Mouse (Mus musculus): ENCODE data around the gene Klhl8. TPM values are rescaled to one million over a fixed set of nuclear protein-coding genes. Genes with fewer than 3 reads are reported as not detected.
A peak's percentile ranks its signal among the peaks of the same experiment; 100 is the strongest.

Klhl8 gene
- polyA plus RNA-seq, 1 experiment = 0.84 TPM

- 87% methylated on average over 1 of the region's 1 CpGs for WGBS
- no peak overlapping the region for H3K27ac ChIP-seq (ENCODE audit: insufficient read depth, low read depth, low read length)
- H3K4me1 ChIP-seq (ENCODE audit: control insufficient read depth, insufficient read depth, insufficient read length, low read length) = peaks cover 20% of the 10 kb centered on the region
- H3K4me3 ChIP-seq (ENCODE audit: low read depth, low read length) = no peak overlapping the region
- H3K36me3 ChIP-seq (ENCODE audit: control insufficient read depth, insufficient read depth, low read length) = peaks cover 18% of the 10 kb centered on the region
- H3K27me3 ChIP-seq (ENCODE audit: control insufficient read depth, insufficient read depth, low read length) = no peaks in the 10 kb centered on the region
- TF ChIP-seq POLR2A (IDR thresholded peaks at IDR 0.05; ENCODE audit: low read depth, low read length) (no peak), CTCF (IDR thresholded peaks at IDR 0.05; ENCODE audit: extremely low read depth, insufficient read length, insufficient replicate concordance, low read depth, low read length) (no peak)
Observed at GRCm38 (mm10) chr5:103819674-103820073, 91.4 kb downstream of the Klhl8 start.

GRCm38 (mm10) chr5:103818602-103819001, 92.5 kb downstream of the Klhl8 start:
- TF ChIP-seq CTCF (IDR thresholded peaks at IDR 0.05; ENCODE audit: extremely low read depth, insufficient read length, insufficient replicate concordance, low read depth, low read length) (no peak), POLR2A (IDR thresholded peaks at IDR 0.05; ENCODE audit: low read depth, low read length) (no peak)
- no peak overlapping the region for H3K4me3 ChIP-seq (ENCODE audit: low read depth, low read length)
- H3K4me1 ChIP-seq (ENCODE audit: control insufficient read depth, insufficient read depth, insufficient read length, low read length) = peaks cover 29% of the 10 kb centered on the region
- 81% methylated on average over 9 of the region's 9 CpGs for WGBS
- H3K27ac ChIP-seq (ENCODE audit: insufficient read depth, low read depth, low read length) = no peak overlapping the region
- H3K27me3 ChIP-seq (ENCODE audit: control insufficient read depth, insufficient read depth, low read length) = no peaks in the 10 kb centered on the region
- peaks cover 18% of the 10 kb centered on the region for H3K36me3 ChIP-seq (ENCODE audit: control insufficient read depth, insufficient read depth, low read length)

- TF ChIP-seq CTCF (IDR thresholded peaks at IDR 0.05; ENCODE audit: extremely low read depth, insufficient read length, insufficient replicate concordance, low read depth, low read length) (peak; percentile 81; the same call in 1 of the 2 replicates), POLR2A (IDR thresholded peaks at IDR 0.05; ENCODE audit: low read depth, low read length) (no peak)
- H3K4me3 ChIP-seq (ENCODE audit: low read depth, low read length) = no peak overlapping the region
- 19% methylated on average over 1 of the region's 1 CpGs for WGBS
- peaks cover 33% of the 10 kb centered on the region for H3K4me1 ChIP-seq (ENCODE audit: control insufficient read depth, insufficient read depth, insufficient read length, low read length)
- H3K36me3 ChIP-seq (ENCODE audit: control insufficient read depth, insufficient read depth, low read length) = peaks cover 13% of the 10 kb centered on the region
- H3K27me3 ChIP-seq (ENCODE audit: control insufficient read depth, insufficient read depth, low read length) = no peaks in the 10 kb centered on the region
- no peak overlapping the region for H3K27ac ChIP-seq (ENCODE audit: insufficient read depth, low read depth, low read length)
Observed at GRCm38 (mm10) chr5:103817754-103818153, 93.3 kb downstream of the Klhl8 start.

GRCm38 (mm10) chr5:103816718-103817117, 94.3 kb downstream of the Klhl8 start:
- 97% methylated on average over 3 of the region's 3 CpGs for WGBS
- no peaks in the 10 kb centered on the region for H3K27me3 ChIP-seq (ENCODE audit: control insufficient read depth, insufficient read depth, low read length)
- H3K4me3 ChIP-seq (ENCODE audit: low read depth, low read length) = no peak overlapping the region
- no peak overlapping the region for H3K27ac ChIP-seq (ENCODE audit: insufficient read depth, low read depth, low read length)
- peaks cover 13% of the 10 kb centered on the region for H3K36me3 ChIP-seq (ENCODE audit: control insufficient read depth, insufficient read depth, low read length)
- no peak for TF ChIP-seq CTCF (IDR thresholded peaks at IDR 0.05; ENCODE audit: extremely low read depth, insufficient read length, insufficient replicate concordance, low read depth, low read length)
- no peak for TF ChIP-seq POLR2A (IDR thresholded peaks at IDR 0.05; ENCODE audit: low read depth, low read length)
- H3K4me1 ChIP-seq (ENCODE audit: control insufficient read depth, insufficient read depth, insufficient read length, low read length) = peaks cover 36% of the 10 kb centered on the region

GRCm38 (mm10) chr5:103815249-103815617, 95.8 kb downstream of the Klhl8 start:
- no peak for TF ChIP-seq CTCF (IDR thresholded peaks at IDR 0.05; ENCODE audit: extremely low read depth, insufficient read length, insufficient replicate concordance, low read depth, low read length)
- no peak for TF ChIP-seq POLR2A (IDR thresholded peaks at IDR 0.05; ENCODE audit: low read depth, low read length)
- WGBS = 21% methylated on average over 4 of the region's 4 CpGs
- H3K27ac ChIP-seq (ENCODE audit: insufficient read depth, low read depth, low read length) = no peak overlapping the region
- H3K4me1 ChIP-seq (ENCODE audit: control insufficient read depth, insufficient read depth, insufficient read length, low read length) = peaks cover 26% of the 10 kb centered on the region
- no peaks in the 10 kb centered on the region for H3K27me3 ChIP-seq (ENCODE audit: control insufficient read depth, insufficient read depth, low read length)
- H3K4me3 ChIP-seq (ENCODE audit: low read depth, low read length) = no peak overlapping the region
- H3K36me3 ChIP-seq (ENCODE audit: control insufficient read depth, insufficient read depth, low read length) = peaks cover 13% of the 10 kb centered on the region

DNA sequence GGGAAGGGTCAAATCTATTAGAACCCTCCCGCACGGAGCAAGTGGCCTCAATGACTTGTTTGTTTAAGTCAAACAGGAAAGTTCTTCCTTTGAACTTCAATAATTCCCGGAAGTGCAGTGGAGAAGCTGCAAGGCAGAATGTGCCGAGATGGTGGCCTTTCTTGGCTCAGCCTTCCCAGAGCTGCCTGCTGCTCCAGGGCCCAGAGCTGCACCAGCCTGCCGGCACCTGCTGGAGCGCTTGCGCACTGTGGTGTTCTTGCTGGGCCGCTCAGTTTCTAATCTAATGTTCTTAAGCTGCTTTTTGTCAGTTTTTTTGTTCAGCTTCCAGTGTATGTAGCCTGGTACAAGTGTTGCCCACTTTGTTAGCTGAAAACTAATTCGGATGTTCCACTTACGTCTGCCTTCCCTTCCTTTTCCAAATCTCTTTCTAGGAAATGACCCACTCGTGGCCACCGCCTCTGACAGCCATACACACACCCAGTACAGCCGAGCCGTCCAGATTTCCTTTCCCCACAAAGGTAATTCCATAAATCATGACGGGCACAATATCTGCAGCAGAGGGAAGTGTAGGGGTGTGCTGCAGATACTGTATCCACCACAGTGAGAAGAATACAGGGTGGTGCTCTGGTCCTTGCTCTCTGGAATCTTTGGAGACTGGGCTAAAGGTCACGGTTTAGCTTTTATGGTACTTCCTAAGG, 96.4 kb downstream of the Klhl8 start:
- Histone ChIP-seq H3K4me3 (ENCODE audit: low read depth, low read length) (no peak overlapping the region), H3K27ac (ENCODE audit: insufficient read depth, low read depth, low read length) (peak overlapping the region; percentile 73), H3K27me3 (ENCODE audit: control insufficient read depth, insufficient read depth, low read length) (no peaks in the 10 kb centered on the region), H3K36me3 (ENCODE audit: control insufficient read depth, insufficient read depth, low read length) (peaks cover 13% of the 10 kb centered on the region), H3K4me1 (ENCODE audit: control insufficient read depth, insufficient read depth, insufficient read length, low read length) (peaks cover 24% of the 10 kb centered on the region)
- no peak for TF ChIP-seq CTCF (IDR thresholded peaks at IDR 0.05; ENCODE audit: extremely low read depth, insufficient read length, insufficient replicate concordance, low read depth, low read length)
- no peak for TF ChIP-seq POLR2A (IDR thresholded peaks at IDR 0.05; ENCODE audit: low read depth, low read length)
- WGBS = 19% methylated on average over 16 of the region's 16 CpGs

GRCm38 (mm10) chr5:103813997-103814542, 97.0 kb downstream of the Klhl8 start:
- 37% methylated on average over 12 of the region's 12 CpGs for WGBS
- TF ChIP-seq CTCF (IDR thresholded peaks at IDR 0.05; ENCODE audit: extremely low read depth, insufficient read length, insufficient replicate concordance, low read depth, low read length) = no peak
- TF ChIP-seq POLR2A (IDR thresholded peaks at IDR 0.05; ENCODE audit: low read depth, low read length) = no peak
- Histone ChIP-seq H3K4me1 (ENCODE audit: control insufficient read depth, insufficient read depth, insufficient read length, low read length) (peaks cover 24% of the 10 kb centered on the region), H3K27ac (ENCODE audit: insufficient read depth, low read depth, low read length) (peak overlapping the region; percentile 73), H3K36me3 (ENCODE audit: control insufficient read depth, insufficient read depth, low read length) (peaks cover 12% of the 10 kb centered on the region), H3K4me3 (ENCODE audit: low read depth, low read length) (no peak overlapping the region), H3K27me3 (ENCODE audit: control insufficient read depth, insufficient read depth, low read length) (no peaks in the 10 kb centered on the region)

Measured in small intestine, adult 2 months (tissue).